Comparison of ENCODE assay signal across 11 mouse cellular contexts in the genomic region with DNA sequence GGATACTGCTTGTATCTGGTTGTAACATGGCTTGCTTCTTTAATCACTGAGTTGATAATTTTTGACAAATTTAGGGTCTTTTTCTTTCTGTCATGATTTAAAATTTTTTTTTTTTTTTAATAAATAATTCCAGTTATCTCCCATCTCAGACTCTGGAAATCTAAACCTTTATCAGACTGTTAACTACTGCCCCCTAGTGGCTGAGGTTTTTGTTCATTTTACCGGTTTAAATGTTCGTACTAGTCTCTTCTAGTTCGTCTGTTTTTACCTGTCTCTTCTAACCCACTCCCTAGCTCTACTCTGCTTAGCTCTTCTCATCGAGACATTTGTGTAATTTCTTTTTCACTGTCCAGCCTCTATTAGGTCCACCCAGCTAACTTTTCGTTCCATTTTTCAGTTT.
DNase-seq lines count a peak whose midpoint lies in the region; ATAC-seq and TF ChIP-seq lines count a peak whose summit lies in the region.
"Had no signal": no experiment of that assay in that cellular context is flagged by ENCODE, and none has a peak within 500 bp of the region (broad histone marks: within the 10 kb centered on the region; RNA-seq: fewer than 3 reads in every experiment).

No protein-coding gene starts in this region.

- no peak for ATAC-seq in cerebellum, adult (ENCODE audit: insufficient number of reproducible peaks, low FRiP score, low TSS enrichment)

- no peak for TF ChIP-seq POLR2A in cerebellum, adult 2 months (IDR thresholded peaks at IDR 0.05; ENCODE audit: borderline replicate concordance, insufficient read depth, low read length)

- no peaks in the 10 kb centered on the region for H3K36me3 ChIP-seq in E14TG2a.4 (ENCODE audit: insufficient read depth, low read length)
- H3K36me3 ChIP-seq: forebrain, embryonic 12.5 days; limb, embryonic 12.5 days; neural tube, embryonic 13.5 days had no signal

- peak; percentile 18; the same call in 1 of the 2 replicates for TF ChIP-seq CTCF in cerebellum, adult 2 months (IDR thresholded peaks at IDR 0.05; ENCODE audit: borderline replicate concordance, insufficient read depth, low read depth, low read length)
- peak; percentile 86 for TF ChIP-seq CTCF in layer of hippocampus, adult 2 months (conservative IDR thresholded peaks at IDR 0.05)
- TF ChIP-seq CTCF in E14TG2a.4 (conservative IDR thresholded peaks at IDR 0.05; ENCODE audit: low read length) = peak; percentile 48

- H3K4me3 ChIP-seq in cerebellum, adult 2 months (replicated peaks; ENCODE audit: insufficient read depth, low read depth, low read length) = no peak overlapping the region
- no peak overlapping the region for H3K4me3 ChIP-seq in layer of hippocampus, adult 2 months
- no peak overlapping the region for H3K4me3 ChIP-seq in E14TG2a.4 (replicated peaks; ENCODE audit: low read length)
- H3K4me3 ChIP-seq: forebrain, embryonic 12.5 days; limb, embryonic 12.5 days; neural tube, embryonic 13.5 days had no signal

- no peaks in the 10 kb centered on the region for H3K9me3 ChIP-seq in E14TG2a.4 (ENCODE audit: low read length)
- H3K9me3 ChIP-seq: forebrain, embryonic 12.5 days; limb, embryonic 12.5 days; neural tube, embryonic 13.5 days had no signal

- WGBS in cerebellum, adult 2 months = 35% methylated on average over 5 of the region's 5 CpGs

- no peaks in the 10 kb centered on the region for H3K27me3 ChIP-seq in cerebellum, adult 2 months (ENCODE audit: control insufficient read depth, insufficient read depth, low read length)
- H3K27me3 ChIP-seq in E14TG2a.4 (ENCODE audit: insufficient read depth, low read length) = no peaks in the 10 kb centered on the region
- H3K27me3 ChIP-seq: limb, embryonic 12.5 days; neural tube, embryonic 13.5 days had no signal

- H3K4me1 ChIP-seq in cerebellum, adult 2 months (ENCODE audit: control insufficient read depth, insufficient read depth, low read length) = no peaks in the 10 kb centered on the region
- H3K4me1 ChIP-seq in E14TG2a.4 (replicated peaks; ENCODE audit: low read depth, low read length) = peaks cover 21% of the 10 kb centered on the region
- H3K4me1 ChIP-seq: limb, embryonic 12.5 days had no signal

- DNase-seq in cerebellum, adult 2 months = peak in 1 of 2 experiments; percentile 10
- peak in 1 of 2 experiments; percentile 51 for DNase-seq in layer of hippocampus, adult 2 months (ENCODE audit: low spot score in 2 of 2)
- no peak for DNase-seq in layer of hippocampus, adult 8-10 months (ENCODE audit: low spot score in 2 of 2)
- DNase-seq in forelimb bud, embryonic 11.5 days (ENCODE audit: low read depth, low spot score) = peak; percentile 24
- DNase-seq in spleen, postnatal 36 days (ENCODE audit: low spot score in 2 of 2) = no peak
- no peak for DNase-seq in heart, postnatal 25 days (ENCODE audit: low spot score)

- intact Hi-C loops in heart, postnatal 25 days (cut with DNase I) = no loop called here

- no peak overlapping the region for H3K27ac ChIP-seq in cerebellum, adult 2 months (ENCODE audit: insufficient read depth, low read length)
- H3K27ac ChIP-seq in layer of hippocampus, adult 2 months = no peak overlapping the region
- H3K27ac ChIP-seq: forebrain, embryonic 12.5 days; limb, embryonic 12.5 days; neural tube, embryonic 13.5 days had no signal

Comparison
In these comparisons a context has a peak if more than half of its experiments do, and no peak if none do; other contexts are left out.
1. CTCF ChIP-seq: peak in every context shown above with its lines; median percentile 86 in layer of hippocampus, adult 2 months; 48 in E14TG2a.4; 18 in cerebellum, adult 2 months.